Mouse (Mus musculus) spleen, postnatal 36 days (tissue): ENCODE data around the gene Wwtr1.

ENCODE experiments used
- DNase-seq, 2 experiments: peaks; one replicate each; pipeline ENCODE4 v3.0.0; 2022; ENCODE audit warnings: low spot score in 2 of 2, mixed read lengths in 1 of 2

Gene Wwtr1

GRCm38 (mm10) chr3:57558761-57559160, 16.9 kb downstream of the Wwtr1 start:
- DNase-seq, result no peak

DNA sequence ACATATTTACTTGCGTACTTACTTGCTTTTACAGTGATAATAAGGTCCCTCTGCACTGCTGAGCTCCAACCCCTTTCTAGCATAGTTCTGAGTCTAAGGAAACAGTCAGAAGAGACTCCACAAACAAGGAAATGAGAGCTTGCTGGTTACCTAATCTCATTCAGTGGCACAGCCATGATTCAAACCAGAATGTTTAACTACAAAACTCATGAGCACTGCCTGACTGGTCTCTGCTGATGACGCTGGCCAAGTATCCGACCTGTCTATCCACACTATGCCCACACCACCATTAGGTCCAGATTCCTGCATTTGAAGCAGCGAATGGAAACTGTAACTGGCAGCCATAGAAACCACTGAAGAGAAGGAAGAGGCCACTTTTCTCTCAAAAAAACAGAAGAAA, 18.3 kb downstream of the Wwtr1 start:
- no peak for DNase-seq

DNA sequence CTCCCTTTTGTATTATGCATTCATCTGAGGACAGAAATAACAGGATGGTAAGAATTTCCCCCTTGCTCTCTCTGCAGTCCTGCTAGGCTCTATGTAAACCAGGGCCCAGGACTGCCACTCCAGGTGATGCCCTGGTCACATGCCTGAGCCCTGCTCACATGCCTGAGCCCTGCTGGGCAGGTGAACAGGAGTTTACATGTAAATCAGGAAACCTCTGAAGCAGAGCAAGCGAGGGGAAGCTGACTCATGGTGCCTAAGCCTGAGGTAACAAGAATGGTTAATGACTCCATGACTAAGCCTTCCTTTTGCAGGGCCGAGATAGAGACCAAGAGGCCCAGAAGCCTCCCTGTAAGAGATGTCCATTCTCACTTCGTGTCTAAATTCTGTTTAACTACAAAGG, 20.1 kb downstream of the Wwtr1 start:
- no peak for DNase-seq

GRCm38 (mm10) chr3:57554890-57555239, 20.8 kb downstream of the Wwtr1 start:
- DNase-seq, result no peak

- no peak for DNase-seq
Observed at GRCm38 (mm10) chr3:57554124-57554889, 21.4 kb downstream of the Wwtr1 start.

GRCm38 (mm10) chr3:57553108-57553507, 22.6 kb downstream of the Wwtr1 start:
- DNase-seq, result no peak

GRCm38 (mm10) chr3:57551210-57551609, 24.5 kb downstream of the Wwtr1 start:
- DNase-seq, result no peak

DNA sequence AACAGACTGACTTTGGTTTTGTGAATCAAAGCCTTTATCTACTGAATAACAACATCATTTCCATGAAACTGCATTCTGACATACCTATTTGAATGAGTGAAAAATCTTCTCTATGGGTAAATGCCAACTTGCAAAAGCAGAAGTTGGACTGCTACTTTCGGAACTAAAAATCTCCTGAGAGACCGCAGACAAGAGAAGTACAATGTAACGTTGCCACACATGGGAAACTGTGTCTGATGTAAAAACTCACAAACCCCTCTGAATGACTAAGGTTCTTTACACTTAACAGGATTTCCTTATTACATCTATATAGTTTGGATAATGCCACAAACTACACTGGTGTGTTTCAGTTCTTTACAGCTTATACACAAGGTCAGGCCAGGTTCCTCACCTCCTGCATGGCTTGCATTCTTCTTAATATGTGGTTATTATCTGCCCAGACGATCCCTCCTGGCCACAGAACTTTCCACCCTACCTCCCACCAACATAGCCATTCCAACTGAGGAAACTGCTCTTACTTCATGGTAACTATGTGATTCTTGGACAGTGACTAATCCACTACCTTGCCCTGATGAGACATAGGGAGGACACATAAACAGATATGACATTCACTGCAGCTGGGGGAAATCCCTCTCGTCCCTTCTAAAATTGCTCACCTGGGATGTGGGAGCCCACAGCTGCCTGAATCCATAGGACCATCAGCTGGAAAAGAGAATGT, 25.1 kb downstream of the Wwtr1 start:
- DNase-seq, result no peak

- DNase-seq, result no peak
Observed at GRCm38 (mm10) chr3:57544154-57544553, 31.6 kb downstream of the Wwtr1 start.

GRCm38 (mm10) chr3:57542848-57543380, 32.8 kb downstream of the Wwtr1 start:
- DNase-seq, result no peak

DNA sequence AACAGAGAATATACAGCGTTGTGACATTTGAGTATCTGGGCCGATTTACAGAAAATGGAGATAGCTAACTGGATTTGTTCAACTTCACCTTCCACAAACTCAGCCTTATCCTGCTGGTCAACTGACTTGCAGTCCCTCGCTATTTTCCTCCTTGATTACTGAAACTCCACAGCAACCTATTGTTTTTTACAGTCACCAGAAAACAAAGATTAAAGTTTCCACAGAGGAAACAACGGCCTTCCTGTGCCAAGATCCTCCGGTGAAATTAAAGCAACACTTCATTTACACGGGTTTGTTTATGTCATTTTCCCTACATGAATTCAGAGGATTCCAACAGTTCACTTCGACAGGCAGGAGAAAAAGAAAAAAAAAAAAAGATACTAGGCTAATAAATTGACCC, 34.5 kb downstream of the Wwtr1 start:
- no peak for DNase-seq

GRCm38 (mm10) chr3:57540474-57540873, 35.2 kb downstream of the Wwtr1 start:
- DNase-seq, result no peak

- no peak for DNase-seq
Observed at GRCm38 (mm10) chr3:57535483-57536185, 40.1 kb downstream of the Wwtr1 start.

DNA sequence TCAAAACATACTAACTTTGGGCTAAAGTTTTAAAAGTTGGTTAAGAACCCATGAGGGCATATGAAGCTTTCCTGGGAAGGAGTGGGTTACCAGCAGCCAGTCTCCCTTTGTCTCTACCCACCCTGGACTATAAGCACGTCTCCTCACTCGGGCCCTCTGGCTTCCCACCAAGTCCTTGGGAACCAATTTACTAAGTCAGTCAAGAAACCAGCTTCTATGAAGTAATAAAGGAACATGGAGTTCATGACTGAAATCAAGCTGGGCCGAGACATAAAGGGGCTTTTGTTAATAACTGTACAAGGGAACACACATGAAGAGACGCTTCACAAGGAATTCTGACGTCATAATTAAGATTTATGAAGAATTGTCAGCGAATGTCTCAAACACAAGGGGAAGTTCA, 41.3 kb downstream of the Wwtr1 start:
- DNase-seq, result no peak

GRCm38 (mm10) chr3:57533876-57534275, 41.8 kb downstream of the Wwtr1 start:
- no peak for DNase-seq

GRCm38 (mm10) chr3:57532991-57533725, 42.6 kb downstream of the Wwtr1 start:
- no peak for DNase-seq

DNA sequence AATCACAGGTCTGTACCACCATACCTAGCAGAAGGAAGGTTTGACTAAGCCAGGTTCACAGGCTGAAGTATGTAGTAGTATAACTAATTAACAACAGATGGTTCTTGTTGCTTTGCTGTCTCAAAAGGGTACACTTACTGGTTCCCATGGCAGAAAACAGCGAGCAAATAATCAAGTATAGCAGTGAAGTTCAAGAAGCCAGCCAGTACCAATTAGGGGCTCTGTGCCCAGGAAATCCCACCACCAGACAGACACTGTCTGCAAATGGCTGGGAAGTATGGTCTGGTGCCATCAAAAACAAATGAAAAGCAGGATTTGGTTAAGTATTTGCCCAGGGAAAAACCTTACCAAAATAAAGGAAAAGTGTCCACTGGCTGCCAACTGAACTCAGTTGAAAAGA, 44.9 kb downstream of the Wwtr1 start:
- DNase-seq, result no peak

GRCm38 (mm10) chr3:57530221-57530620, 45.5 kb downstream of the Wwtr1 start:
- DNase-seq, result no peak

- no peak for DNase-seq
Observed at GRCm38 (mm10) chr3:57527154-57527553, 48.6 kb downstream of the Wwtr1 start.

- DNase-seq, result no peak
Observed at GRCm38 (mm10) chr3:57523093-57523492, 52.6 kb downstream of the Wwtr1 start.

DNA sequence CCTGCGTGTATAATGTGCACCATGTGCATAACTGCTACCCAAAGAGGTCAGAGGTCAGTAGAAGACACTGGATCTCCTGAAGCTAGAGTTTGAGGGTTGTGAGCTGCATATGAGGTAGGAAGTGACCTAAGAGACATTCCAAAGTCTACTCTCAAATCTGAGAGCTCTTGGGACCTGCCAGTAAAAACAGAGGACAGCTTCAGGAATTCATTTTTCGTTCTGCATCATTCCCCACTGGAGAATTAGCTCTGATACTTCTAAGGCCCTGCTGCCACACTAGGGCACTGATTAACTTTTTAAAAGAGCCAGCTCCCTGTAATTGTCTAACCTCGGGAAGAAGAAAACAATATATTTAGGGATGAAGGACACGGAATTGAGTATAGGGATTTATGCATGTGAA, 53.8 kb downstream of the Wwtr1 start:
- no peak for DNase-seq

DNA sequence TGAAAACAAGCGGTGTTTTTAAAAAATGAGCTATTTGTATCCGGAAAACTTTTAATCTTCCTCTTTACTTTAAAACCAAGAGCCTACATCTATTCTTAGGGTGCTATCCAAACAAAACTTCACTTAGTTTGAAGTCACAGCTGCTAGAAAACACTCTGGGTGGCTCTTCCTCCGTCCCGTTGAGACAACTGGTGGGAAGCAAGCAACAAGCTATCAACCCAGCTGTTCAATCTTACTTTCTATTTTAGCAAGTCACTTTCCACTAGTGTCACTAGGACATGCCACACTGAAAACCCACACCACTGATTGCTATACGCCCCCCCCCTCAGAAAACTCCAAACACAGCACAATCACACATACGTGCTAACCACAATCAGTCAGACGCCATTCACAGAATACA, 55.7 kb downstream of the Wwtr1 start:
- no peak for DNase-seq
